Mouse (Mus musculus) limb, embryonic 14.5 days (tissue): ENCODE results near the gene Kit. TPM values are rescaled to one million over a fixed set of nuclear protein-coding genes. Genes with fewer than 3 reads are reported as not detected.

Experiments used
- ATAC-seq: fragments of 200-750 bp; cut with Nextera tagmentation; 2 replicates; pipeline ENCODE4 v1.8.0; 2017; ENCODE audit warnings: low read depth, moderate number of reproducible peaks, moderate TSS enrichment; ENCODE audit not compliant: low FRiP score
- DNase-seq: peaks from one replicate; pipeline ENCODE4 v3.0.0-alpha.2; 2015; ENCODE audit warnings: low spot score
- H3K27ac ChIP-seq: fragments of 300-500 bp; sonication (generic); replicated peaks from 2 replicates; pipeline ENCODE4 v1.5.1; 2014; ENCODE audit warnings: low read depth, mild to moderate bottlenecking, low read length, moderate library complexity, mixed read lengths
- H3K27me3 ChIP-seq: fragments of 300-500 bp; sonication (generic); 2 replicates; pipeline ENCODE4 v1.6.1; 2014; ENCODE audit warnings: low read length, mixed read lengths; ENCODE audit not compliant: control insufficient read depth, insufficient read depth
- H3K36me3 ChIP-seq: fragments of 300-500 bp; sonication (generic); 2 replicates; pipeline ENCODE4 v1.6.1; 2014; ENCODE audit warnings: mild to moderate bottlenecking, low read length, moderate library complexity, mixed read lengths; ENCODE audit not compliant: control insufficient read depth, insufficient read depth
- H3K4me1 ChIP-seq: fragments of 300-500 bp; sonication (generic); 2 replicates; pipeline ENCODE4 v1.6.1; 2014; ENCODE audit warnings: antibody characterized with exemption, low read length, mixed read lengths; ENCODE audit not compliant: control insufficient read depth, insufficient read depth
- H3K4me2 ChIP-seq: fragments of 300-500 bp; sonication (generic); replicated peaks from 2 replicates; pipeline ENCODE4 v1.6.1; 2014; ENCODE audit warnings: low read depth, mild to moderate bottlenecking, low read length, moderate library complexity; ENCODE audit not compliant: severe bottlenecking
- H3K4me3 ChIP-seq: fragments of 300-500 bp; sonication (generic); replicated peaks from 2 replicates; pipeline ENCODE4 v1.5.1; 2014; ENCODE audit warnings: low read length
- H3K9ac ChIP-seq: fragments of 300-500 bp; sonication (generic); 2 replicates; pipeline ENCODE4 v1.6.1; 2014; ENCODE audit warnings: mild to moderate bottlenecking, low read depth, low read length, moderate library complexity; ENCODE audit not compliant: severe bottlenecking
- H3K9me3 ChIP-seq: fragments of 300-500 bp; sonication (generic); 2 replicates; pipeline ENCODE4 v1.6.1; 2016; ENCODE audit warnings: low read length; ENCODE audit not compliant: control insufficient read depth
- POLR2A ChIP-seq: fragments of 200-500 bp; IDR thresholded peaks from 2 replicates; pipeline ENCODE4 v1.8.0; 2012; ENCODE audit warnings: inconsistent platforms, mild to moderate bottlenecking, moderate library complexity, borderline replicate concordance; ENCODE audit not compliant: insufficient read depth, insufficient read length; ENCODE audit errors: extremely low read depth
- WGBS: fragments of 180-500 bp; shearing (Covaris S2); extraction: QIAGEN DNeasy Blood & Tissue Kit; methylation state at CpG from one replicate; pipeline ENCODE4 v1.1.7; 2014; 5-methylcytosine and 5-hydroxymethylcytosine counted together
- polyA plus RNA-seq, 2 experiments: library from polyadenylated mRNA; depleted of rRNA in 1 of 2; stranded (reverse) in 1 of 2; unstranded in 1 of 2; fragments of >200 nt; fragmentation: Nextera tagmentation in 1 of 2; extraction: Ambion mirVana in 1 of 2; gene quantifications; 2 replicates each; pipeline versions ENCODE4 v1.2.1 to v1.2.3; 2012 to 2014

Gene Kit
- polyA plus RNA-seq, 2 experiments: 16.1 to 17.7 TPM

DNA sequence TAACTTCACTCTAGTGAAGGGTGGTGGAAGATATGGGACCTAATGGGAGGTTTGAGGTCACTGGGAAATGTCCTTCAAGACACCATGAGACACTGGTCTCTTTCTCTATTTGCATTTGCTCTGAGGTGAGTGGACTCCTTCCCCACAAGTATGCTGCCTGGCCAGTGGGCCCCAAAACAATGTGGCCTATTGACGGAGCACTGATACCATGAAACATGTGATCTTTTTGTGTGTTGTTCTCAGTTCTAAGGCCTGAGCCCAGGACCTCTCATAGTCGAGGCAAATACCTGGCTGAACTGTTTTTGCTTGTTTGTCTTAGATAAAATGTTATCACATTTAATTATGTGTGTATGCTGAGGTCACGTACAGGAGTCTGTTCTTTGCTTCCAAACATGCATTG is 31.0 kb upstream of the Kit start:
- Histone ChIP-seq H3K4me3 (no peak overlapping the region), H3K4me2 (no peak overlapping the region), H3K27me3 (no peaks in the 10 kb centered on the region), H3K4me1 (no peaks in the 10 kb centered on the region), H3K9ac (no peak overlapping the region), H3K27ac (no peak overlapping the region), H3K36me3 (no peaks in the 10 kb centered on the region), H3K9me3 (no peaks in the 10 kb centered on the region)
- ATAC-seq (no peak), DNase-seq (no peak)
- WGBS: 70% methylated on average over 3 of the region's 3 CpGs
- TF ChIP-seq POLR2A: no peak

DNA sequence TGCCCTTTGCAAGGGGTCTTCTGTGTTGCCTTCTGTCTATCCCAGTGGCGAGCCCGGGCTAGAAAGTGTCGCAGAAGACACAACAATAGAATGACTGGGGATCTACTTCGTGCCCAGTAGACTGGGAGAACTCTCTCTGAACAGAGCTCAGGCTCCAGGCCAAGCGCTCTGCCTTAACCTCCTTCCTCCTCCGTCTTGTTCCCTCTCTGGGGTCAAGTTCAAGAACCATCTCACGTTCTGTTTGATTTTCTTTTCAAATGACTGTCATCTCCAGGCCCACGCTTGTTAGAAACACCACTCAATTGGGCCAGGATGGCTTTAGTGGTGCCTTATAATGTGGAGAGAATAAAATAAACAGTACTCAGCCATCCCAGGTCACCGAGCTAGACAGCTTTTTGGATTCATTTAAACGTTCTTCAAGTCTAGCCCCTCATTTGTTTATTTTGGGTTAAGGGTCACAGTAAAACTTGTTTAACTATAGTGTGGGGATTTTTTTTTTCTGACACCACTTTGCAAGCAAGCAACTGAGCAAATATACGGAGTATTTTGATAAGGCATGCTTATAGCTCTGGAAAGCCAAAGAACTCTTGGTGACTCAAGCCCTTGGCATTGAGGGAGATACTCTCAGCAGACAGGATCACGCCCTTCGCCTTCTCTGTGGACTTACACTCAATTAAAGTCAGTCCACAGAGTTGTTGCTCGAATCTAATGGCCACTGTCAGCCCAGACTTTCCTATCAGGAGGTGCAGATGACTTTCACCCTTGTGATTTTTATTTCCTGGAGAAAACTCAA is 30.0 kb upstream of the Kit start:
- Histone ChIP-seq H3K9ac (no peak overlapping the region), H3K9me3 (no peaks in the 10 kb centered on the region), H3K4me3 (no peak overlapping the region), H3K27ac (no peak overlapping the region), H3K36me3 (no peaks in the 10 kb centered on the region), H3K4me1 (no peaks in the 10 kb centered on the region), H3K27me3 (no peaks in the 10 kb centered on the region), H3K4me2 (no peak overlapping the region)
- ATAC-seq (no peak), DNase-seq (no peak)
- no peak for TF ChIP-seq POLR2A
- 79% methylated on average over 14 of the region's 14 CpGs for WGBS

DNA sequence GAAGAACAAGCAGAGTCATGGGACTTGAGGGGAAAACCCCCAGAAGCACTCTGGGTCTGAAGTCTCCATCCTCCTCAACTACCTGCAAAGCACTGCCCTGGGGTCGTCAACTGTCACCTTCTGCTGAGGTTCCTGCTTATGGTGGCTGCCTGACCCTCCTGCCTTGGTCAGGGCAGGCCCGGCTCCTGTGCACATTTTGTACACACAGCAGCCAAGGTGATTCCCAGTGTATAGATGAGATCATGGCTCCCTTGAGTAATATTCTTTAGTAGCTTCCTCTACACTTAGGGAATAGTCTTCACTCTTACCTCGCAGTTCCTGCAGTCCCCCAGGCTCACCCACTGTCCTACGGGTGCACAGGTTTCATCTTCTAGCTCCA is 29.5 kb upstream of the Kit start:
- no peak overlapping the region for H3K4me2 ChIP-seq
- H3K4me1 ChIP-seq: no peaks in the 10 kb centered on the region
- no peak overlapping the region for H3K9ac ChIP-seq
- no peak for DNase-seq
- H3K4me3 ChIP-seq: no peak overlapping the region
- WGBS: 77% methylated on average over 4 of the region's 4 CpGs
- ATAC-seq: no peak
- no peaks in the 10 kb centered on the region for H3K36me3 ChIP-seq
- no peak overlapping the region for H3K27ac ChIP-seq
- no peaks in the 10 kb centered on the region for H3K9me3 ChIP-seq
- TF ChIP-seq POLR2A: no peak
- no peaks in the 10 kb centered on the region for H3K27me3 ChIP-seq

DNA sequence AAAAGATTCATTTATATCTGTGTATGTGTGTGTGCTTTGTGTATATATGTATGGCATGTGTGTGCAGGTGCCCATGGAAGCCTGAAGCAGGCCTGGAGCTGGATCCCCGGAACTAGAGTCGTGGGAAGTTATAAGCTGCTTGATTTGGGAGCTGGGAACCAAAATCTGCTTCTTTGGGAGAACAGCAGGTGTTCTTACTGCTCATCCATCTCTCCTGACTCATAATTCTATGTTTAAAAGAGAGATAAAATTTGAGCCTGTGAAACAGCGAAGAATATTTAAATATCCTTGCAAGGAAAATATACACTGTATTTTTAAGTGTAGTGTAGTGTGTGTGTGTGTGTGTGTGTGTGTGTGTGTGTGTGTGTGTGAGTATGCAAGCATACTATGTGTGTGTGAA is 21.7 kb upstream of the Kit start:
- no peaks in the 10 kb centered on the region for H3K36me3 ChIP-seq
- no peak for ATAC-seq
- H3K4me2 ChIP-seq: no peak overlapping the region
- no peaks in the 10 kb centered on the region for H3K9me3 ChIP-seq
- no peak overlapping the region for H3K9ac ChIP-seq
- DNase-seq: no peak
- no peak for TF ChIP-seq POLR2A
- H3K27me3 ChIP-seq: no peaks in the 10 kb centered on the region
- H3K4me3 ChIP-seq: no peak overlapping the region
- WGBS: 88% methylated on average over 3 of the region's 3 CpGs
- no peak overlapping the region for H3K27ac ChIP-seq
- H3K4me1 ChIP-seq: no peaks in the 10 kb centered on the region

DNA sequence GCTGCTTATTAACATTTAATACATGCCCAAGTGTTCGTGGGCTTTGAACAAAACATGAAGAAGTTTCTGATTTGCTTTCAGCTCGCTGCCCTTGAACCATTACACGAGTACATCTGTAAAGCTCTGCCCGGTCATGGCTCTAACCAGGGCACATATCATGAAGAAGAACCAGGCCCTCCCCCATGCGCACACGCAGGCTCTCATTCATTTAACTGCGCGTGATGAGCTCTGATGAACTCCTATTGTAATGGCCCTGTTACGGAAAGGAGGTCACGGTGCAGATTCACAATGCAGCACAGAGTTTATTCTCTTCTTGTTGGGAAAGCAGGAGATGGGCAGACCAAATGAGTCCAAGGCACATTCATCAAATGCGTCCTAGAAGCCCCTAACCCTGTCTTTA is 17.1 kb upstream of the Kit start:
- ATAC-seq (no peak), DNase-seq (no peak)
- no peaks in the 10 kb centered on the region for H3K9me3 ChIP-seq
- WGBS: 88% methylated on average over 11 of the region's 11 CpGs
- TF ChIP-seq POLR2A: no peak
- no peaks in the 10 kb centered on the region for H3K36me3 ChIP-seq
- H3K4me1 ChIP-seq: no peaks in the 10 kb centered on the region
- H3K4me2 ChIP-seq: no peak overlapping the region
- H3K9ac ChIP-seq: no peak overlapping the region
- no peak overlapping the region for H3K4me3 ChIP-seq
- H3K27ac ChIP-seq: no peak overlapping the region
- H3K27me3 ChIP-seq: no peaks in the 10 kb centered on the region

DNA sequence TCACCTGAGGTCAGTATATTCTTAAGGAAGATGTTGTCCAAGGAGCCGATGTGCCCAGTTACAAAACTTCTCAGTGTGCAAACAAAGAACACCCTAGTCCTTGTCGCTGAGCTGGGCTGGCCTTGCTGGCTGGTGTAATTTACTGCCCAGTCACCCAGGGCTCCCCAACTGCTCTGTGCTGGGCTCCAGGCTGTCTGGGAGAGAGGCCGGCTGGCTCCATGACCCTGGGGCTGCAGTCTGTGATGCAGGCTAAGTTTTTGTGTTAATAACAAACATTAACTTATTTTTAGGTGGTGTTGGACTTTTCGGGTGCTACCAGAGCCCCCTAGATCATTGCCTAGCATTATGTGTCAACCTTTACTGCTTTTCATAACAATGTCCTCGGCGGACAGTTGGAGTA is 15.4 kb upstream of the Kit start:
- Histone ChIP-seq H3K4me3 (no peak overlapping the region), H3K4me1 (no peaks in the 10 kb centered on the region), H3K4me2 (no peak overlapping the region), H3K9me3 (no peaks in the 10 kb centered on the region), H3K9ac (no peak overlapping the region), H3K36me3 (no peaks in the 10 kb centered on the region), H3K27ac (no peak overlapping the region), H3K27me3 (no peaks in the 10 kb centered on the region)
- DNase-seq (no peak), ATAC-seq (no peak)
- 52% methylated on average over 6 of the region's 6 CpGs for WGBS
- TF ChIP-seq POLR2A: no peak
